Mouse (Mus musculus): ENCODE measurements around the gene Taar2.
A peak's percentile ranks its signal among the peaks of the same experiment; 100 is the strongest.

Gene Taar2

GRCm38 (mm10) chr10:23938312-23938711 lies at the start of gene Taar2:
Gene Taar2 (plus strand): TSS chr10:23938572.
- no peak for DNase-seq (ENCODE audit: low spot score)

- DNase-seq (ENCODE audit: low spot score), result no peak
Measured at GRCm38 (mm10) chr10:23892987-23893386, 45.4 kb upstream of the Taar2 start.

- DNase-seq (ENCODE audit: low spot score), result peak; percentile 33
Measured at GRCm38 (mm10) chr10:23894601-23895349, 43.6 kb upstream of the Taar2 start, which contains the start of gene Vnn1. Gene Vnn1 (plus strand): TSS chr10:23894688.

- no peak for DNase-seq (ENCODE audit: low spot score)
Measured at GRCm38 (mm10) chr10:23895376-23895775, 43.0 kb upstream of the Taar2 start.

DNA sequence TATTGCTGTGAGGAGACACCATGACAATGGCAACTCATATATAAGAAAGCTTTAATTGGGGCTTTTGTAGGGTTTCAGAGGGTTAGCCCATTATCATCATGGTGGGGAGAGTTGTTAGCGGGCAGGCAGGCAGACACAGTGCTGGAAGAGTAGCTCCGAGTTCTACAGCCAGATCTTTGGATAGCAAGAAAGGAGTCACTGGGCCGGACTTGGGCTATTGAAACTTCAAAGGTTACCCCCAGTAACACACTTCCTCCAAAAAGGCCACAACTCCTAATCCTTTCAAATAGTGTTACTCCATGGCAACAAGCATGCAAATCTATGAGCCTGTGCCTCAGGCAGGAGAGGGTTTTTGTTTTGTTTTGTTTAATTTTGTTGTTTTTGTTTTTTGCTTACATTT lies 37.3 kb upstream of the Taar2 start:
- no peak for DNase-seq (ENCODE audit: low spot score)

DNA sequence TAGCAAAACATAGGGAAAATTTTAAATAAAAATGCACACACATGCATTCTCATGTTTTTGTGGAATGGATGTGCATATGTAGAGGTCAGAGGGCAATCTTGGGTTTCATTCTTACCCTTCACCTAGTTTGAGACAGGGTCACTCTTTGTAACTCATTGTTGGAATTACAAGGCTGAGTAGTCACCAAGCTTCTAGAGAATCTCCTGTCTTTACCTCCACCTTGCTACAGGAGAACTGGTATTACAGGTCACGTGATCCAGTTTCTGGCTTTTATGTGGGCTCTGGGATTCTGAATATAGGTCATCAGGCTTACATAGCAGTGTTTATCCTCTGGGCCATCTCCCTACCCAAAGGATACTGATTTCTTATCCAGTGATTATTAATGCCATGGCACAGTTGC lies 32.7 kb upstream of the Taar2 start:
- no peak for DNase-seq (ENCODE audit: low spot score)

GRCm38 (mm10) chr10:23920056-23920455 lies 18.3 kb upstream of the Taar2 start, which contains the start of gene Taar1:
Gene Taar1 (plus strand): TSS chr10:23920356.
- DNase-seq (ENCODE audit: low spot score), result no peak

- DNase-seq (ENCODE audit: low spot score), result no peak
Measured at GRCm38 (mm10) chr10:23922468-23922867, 15.9 kb upstream of the Taar2 start.

DNA sequence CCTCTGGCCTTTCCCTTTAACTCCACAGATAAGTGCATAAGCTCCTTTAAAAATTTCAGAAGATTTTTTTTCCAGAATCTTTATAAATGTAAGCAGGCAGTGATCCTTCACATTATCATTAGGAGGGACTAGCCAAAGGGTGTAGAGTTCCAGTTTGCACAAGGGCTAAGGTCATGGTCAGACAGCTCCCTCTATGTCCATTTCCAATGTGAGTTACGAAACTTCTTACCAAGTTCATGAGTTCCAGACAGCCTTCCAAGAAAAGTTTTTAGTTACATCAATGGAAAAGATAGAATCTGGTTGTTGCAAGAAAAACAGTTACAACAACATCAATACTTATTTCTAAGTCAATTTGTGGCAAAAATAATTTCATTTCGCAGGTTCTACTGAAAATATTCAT lies 14.4 kb upstream of the Taar2 start:
- DNase-seq (ENCODE audit: low spot score), result no peak

GRCm38 (mm10) chr10:23937613-23938012 lies 759 bp upstream of the Taar2 start:
- no peak for DNase-seq (ENCODE audit: low spot score)

DNA sequence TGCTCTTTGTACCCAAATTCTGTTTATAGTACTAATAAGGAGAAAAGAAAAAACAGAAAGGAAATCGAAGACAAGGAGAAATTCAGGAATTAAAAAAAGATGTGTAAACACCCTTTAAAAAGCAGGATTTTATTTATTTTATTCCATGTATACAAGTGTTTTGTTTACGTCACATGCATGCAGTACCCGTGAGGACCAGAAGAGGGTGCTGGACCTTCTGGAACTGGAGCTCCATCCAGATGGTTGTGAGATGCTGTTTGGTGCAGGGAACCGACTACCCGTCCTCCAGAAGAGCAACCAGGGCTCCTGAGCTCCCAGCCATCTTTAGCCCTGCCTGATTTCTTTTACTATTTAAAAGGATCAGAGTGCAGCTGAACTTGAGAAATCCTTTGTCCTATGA lies 4.1 kb downstream of the Taar2 start:
- peak; percentile 22 for DNase-seq (ENCODE audit: low spot score)

DNA sequence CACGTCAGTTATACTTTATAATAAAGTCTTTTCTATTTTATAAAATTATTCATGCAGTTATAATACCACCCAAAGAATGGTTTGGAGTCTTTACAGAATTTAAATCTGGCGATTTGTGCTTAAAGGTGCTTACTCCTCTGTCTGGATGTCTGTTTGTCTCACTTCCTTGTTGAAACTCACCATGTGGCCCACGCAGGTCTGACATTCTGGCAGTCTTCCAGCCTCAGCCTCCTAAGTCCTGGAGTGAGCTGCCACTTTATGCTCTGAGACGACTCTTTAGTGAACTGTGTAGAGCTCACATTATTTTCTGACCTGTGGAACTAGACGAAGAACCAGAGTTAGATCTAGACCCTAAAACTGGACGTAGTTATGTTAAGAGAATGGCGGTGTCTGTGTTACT lies 9.7 kb downstream of the Taar2 start:
- DNase-seq (ENCODE audit: low spot score), result no peak

DNA sequence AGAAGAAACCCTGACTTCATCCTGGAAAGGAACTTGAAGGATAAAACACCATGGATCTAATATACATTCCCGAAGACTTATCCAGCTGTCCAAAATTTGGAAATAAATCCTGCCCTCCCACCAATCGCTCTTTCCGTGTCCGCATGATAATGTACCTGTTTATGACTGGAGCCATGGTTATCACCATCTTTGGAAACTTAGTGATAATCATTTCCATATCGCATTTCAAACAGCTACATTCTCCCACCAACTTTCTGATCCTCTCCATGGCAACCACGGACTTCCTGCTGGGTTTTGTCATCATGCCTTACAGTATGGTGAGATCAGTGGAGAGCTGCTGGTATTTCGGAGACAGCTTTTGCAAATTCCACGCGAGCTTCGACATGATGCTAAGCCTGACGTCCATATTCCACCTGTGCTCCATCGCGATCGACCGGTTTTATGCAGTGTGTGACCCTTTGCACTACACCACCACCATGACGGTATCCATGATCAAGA lies 11.2 kb downstream of the Taar2 start, which contains the start of gene Taar3:
Gene Taar3, plus strand, starts transcription at position 51 of the 498 bp plus-strand sequence.
- DNase-seq (ENCODE audit: low spot score), result no peak

DNA sequence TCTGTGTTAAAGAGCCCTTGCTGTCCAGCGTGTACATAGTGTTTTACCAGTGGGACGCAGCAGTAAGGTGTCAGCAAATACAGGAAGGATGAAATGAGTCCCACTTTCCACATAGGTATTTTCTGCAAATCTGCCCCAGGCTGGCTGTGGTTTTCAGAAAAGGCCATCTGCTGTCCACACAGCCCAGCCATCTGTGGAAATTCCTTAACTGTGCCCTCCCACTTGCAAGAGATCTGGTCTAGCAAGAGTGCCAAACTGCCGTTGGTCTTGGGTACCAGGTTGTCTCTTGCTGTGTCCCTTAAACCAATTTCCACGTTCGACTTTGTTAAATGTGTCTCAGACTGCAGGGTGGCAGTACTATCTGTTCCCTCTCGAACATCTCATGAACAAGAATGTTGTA lies 13.3 kb downstream of the Taar2 start:
- no peak for DNase-seq (ENCODE audit: low spot score)

GRCm38 (mm10) chr10:23959071-23959470 lies 20.7 kb downstream of the Taar2 start:
- DNase-seq (ENCODE audit: low spot score), result no peak

DNA sequence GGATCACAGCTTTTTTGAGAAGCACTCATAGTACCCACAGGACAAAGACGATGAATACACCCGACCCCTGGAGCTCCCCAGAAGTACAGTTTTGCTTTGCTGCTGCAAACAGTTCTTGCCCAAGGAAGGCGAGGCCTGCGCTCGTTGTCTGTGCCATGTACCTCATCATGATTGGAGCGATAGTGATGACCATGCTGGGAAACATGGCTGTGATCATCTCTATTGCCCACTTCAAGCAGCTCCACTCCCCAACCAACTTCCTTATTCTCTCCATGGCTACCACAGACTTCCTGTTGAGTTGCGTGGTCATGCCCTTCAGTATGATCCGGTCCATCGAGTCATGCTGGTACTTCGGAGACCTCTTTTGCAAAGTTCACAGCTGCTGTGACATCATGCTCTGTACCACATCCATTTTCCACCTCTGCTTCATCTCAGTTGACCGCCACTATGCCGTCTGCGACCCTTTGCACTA lies 22.1 kb downstream of the Taar2 start, which contains the start of gene Taar4:
Gene Taar4, plus strand, starts transcription at position 51 of the 472 bp plus-strand sequence.
- DNase-seq (ENCODE audit: low spot score), result no peak

GRCm38 (mm10) chr10:23963444-23963843 lies 25.1 kb downstream of the Taar2 start:
- no peak for DNase-seq (ENCODE audit: low spot score)

- no peak for DNase-seq (ENCODE audit: low spot score)
Measured at GRCm38 (mm10) chr10:23964921-23965610, 26.7 kb downstream of the Taar2 start.

DNA sequence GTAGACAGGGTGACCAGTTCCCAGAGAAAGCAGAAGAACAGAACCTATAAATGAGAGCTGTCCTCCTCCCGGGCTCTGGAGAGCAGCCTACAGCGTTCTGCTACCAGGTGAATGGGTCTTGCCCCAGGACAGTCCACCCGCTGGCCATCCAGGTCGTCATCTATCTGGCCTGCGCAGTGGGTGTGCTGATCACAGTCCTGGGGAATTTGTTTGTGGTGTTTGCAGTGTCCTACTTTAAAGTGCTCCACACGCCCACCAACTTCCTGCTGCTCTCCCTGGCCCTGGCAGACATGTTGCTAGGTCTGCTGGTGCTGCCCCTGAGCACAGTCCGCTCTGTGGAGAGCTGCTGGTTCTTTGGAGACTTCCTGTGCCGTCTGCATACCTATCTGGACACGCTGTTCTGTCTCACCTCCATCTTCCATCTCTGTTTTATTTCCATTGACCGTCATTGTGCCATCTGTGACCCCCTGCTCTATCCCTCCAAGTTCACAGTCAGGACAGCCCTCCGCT lies 32.3 kb downstream of the Taar2 start, which contains the start of gene Taar5:
Gene Taar5, plus strand, starts transcription at position 51 of the 510 bp plus-strand sequence.
- DNase-seq (ENCODE audit: low spot score), result no peak

- DNase-seq (ENCODE audit: low spot score), result no peak
Measured at GRCm38 (mm10) chr10:23971256-23971655, 32.9 kb downstream of the Taar2 start.

DNA sequence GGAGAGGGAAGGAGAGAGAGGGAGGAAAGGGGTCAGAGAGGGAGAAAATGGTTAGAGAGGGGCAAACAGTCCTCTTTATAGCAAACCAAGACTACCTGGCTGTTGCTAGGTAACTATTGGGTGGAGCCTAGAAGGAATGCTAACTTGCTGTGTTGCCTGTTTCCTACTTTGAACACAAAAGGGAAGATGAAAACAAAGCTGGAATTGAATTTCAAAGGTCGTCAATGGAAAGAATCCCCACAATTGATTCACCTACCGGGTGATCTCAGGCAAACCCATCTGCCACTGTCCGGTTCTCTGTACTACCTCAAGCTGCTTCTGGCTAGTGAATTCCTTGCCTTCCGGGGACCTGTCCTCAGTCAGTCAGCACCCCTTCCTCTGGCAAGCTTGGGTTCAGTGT lies 39.6 kb downstream of the Taar2 start:
- no peak for DNase-seq (ENCODE audit: low spot score)

- peak; percentile 58 for DNase-seq (ENCODE audit: low spot score)
Measured at GRCm38 (mm10) chr10:23978901-23979705, 40.7 kb downstream of the Taar2 start.

Measured in testis, postnatal 14 days (tissue).